Mouse (Mus musculus): ENCODE measurements at regions not wholly inside any gene's neighbourhood (a gene's known extent, or its start where the extent isn't known, plus 50 kb on each side); places are given as distances from the start of the nearest gene placed in this dataset.

DNA sequence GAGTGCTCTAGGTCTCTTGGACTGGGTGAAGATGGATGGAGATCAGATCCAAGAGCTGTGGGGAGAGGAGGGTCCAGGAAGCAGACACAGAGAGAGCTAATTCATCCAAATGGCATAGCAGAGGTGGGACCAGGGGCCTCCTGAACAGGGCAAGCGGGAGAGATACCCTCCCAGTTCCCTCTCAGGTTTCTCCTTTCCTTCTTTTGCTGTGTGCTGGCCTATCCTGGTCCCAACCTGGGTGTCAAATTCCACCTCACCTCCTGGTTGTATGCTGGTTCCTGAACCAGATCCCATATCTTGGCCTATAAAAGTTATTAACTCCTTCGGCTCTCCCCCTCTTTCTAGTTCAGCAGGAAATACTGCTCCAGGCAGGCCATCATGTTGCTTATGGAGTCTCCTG lies 214.1 kb upstream of the Gm12728 start:
- Histone ChIP-seq H3K36me3 (ENCODE audit: control insufficient read depth, insufficient read depth, low read length) (no peaks in the 10 kb centered on the region), H3K4me3 (ENCODE audit: control insufficient read depth, low read depth, low read length) (no peak overlapping the region), H3K4me1 (ENCODE audit: control insufficient read depth, insufficient read depth, low read length) (no peaks in the 10 kb centered on the region), H3K27ac (ENCODE audit: control insufficient read depth, insufficient read depth, low read depth, low read length) (no peak overlapping the region), H3K27me3 (ENCODE audit: control insufficient read depth, insufficient read depth, low read length) (no peaks in the 10 kb centered on the region)
- TF ChIP-seq POLR2A (IDR thresholded peaks at IDR 0.05; ENCODE audit: control insufficient read depth, low read depth, low read length) = no peak
- no peak for TF ChIP-seq CTCF (IDR thresholded peaks at IDR 0.05; ENCODE audit: control insufficient read depth, insufficient read depth, insufficient replicate concordance, low read depth, low read length)

DNA sequence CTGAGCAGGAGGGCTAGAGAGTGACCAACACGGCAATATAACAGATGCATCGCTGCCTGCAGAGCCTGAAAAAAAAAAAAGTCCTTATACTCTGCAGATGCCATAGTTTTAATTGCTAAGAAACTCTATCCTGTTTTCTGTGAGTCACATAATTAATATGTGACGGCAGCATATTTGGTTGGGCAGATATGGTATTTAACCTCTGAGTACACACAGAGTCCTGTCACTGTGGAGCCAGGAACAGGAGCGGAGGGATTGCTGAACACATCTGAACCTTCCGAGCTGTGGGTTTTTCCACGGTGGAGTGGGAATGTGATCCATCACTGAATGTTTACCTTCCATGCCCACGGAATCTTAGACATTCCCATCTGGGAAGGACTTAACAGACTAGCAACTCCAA lies 208.7 kb upstream of the Gm12728 start:
- TF ChIP-seq CTCF (IDR thresholded peaks at IDR 0.05; ENCODE audit: control insufficient read depth, insufficient read depth, insufficient replicate concordance, low read depth, low read length) (no peak), POLR2A (IDR thresholded peaks at IDR 0.05; ENCODE audit: control insufficient read depth, low read depth, low read length) (no peak)
- no peak overlapping the region for H3K4me3 ChIP-seq (ENCODE audit: control insufficient read depth, low read depth, low read length)
- H3K27ac ChIP-seq (ENCODE audit: control insufficient read depth, insufficient read depth, low read depth, low read length) = no peak overlapping the region
- no peaks in the 10 kb centered on the region for H3K27me3 ChIP-seq (ENCODE audit: control insufficient read depth, insufficient read depth, low read length)
- no peaks in the 10 kb centered on the region for H3K4me1 ChIP-seq (ENCODE audit: control insufficient read depth, insufficient read depth, low read length)
- H3K36me3 ChIP-seq (ENCODE audit: control insufficient read depth, insufficient read depth, low read length) = no peaks in the 10 kb centered on the region

- Histone ChIP-seq H3K4me3 (ENCODE audit: control insufficient read depth, low read depth, low read length) (no peak overlapping the region), H3K4me1 (ENCODE audit: control insufficient read depth, insufficient read depth, low read length) (no peaks in the 10 kb centered on the region), H3K27ac (ENCODE audit: control insufficient read depth, insufficient read depth, low read depth, low read length) (no peak overlapping the region), H3K27me3 (ENCODE audit: control insufficient read depth, insufficient read depth, low read length) (no peaks in the 10 kb centered on the region), H3K36me3 (ENCODE audit: control insufficient read depth, insufficient read depth, low read length) (no peaks in the 10 kb centered on the region)
- no peak for TF ChIP-seq POLR2A (IDR thresholded peaks at IDR 0.05; ENCODE audit: control insufficient read depth, low read depth, low read length)
- TF ChIP-seq CTCF (IDR thresholded peaks at IDR 0.05; ENCODE audit: control insufficient read depth, insufficient read depth, insufficient replicate concordance, low read depth, low read length) = no peak
These were observed 205.2 kb upstream of the Gm12728 start for GRCm38 (mm10) chr4:105584329-105584925.

GRCm38 (mm10) chr4:105603661-105604060 lies 186.0 kb upstream of the Gm12728 start:
- H3K36me3 ChIP-seq (ENCODE audit: control insufficient read depth, insufficient read depth, low read length) = no peaks in the 10 kb centered on the region
- no peak overlapping the region for H3K27ac ChIP-seq (ENCODE audit: control insufficient read depth, insufficient read depth, low read depth, low read length)
- H3K4me1 ChIP-seq (ENCODE audit: control insufficient read depth, insufficient read depth, low read length) = no peaks in the 10 kb centered on the region
- TF ChIP-seq POLR2A (IDR thresholded peaks at IDR 0.05; ENCODE audit: control insufficient read depth, low read depth, low read length) (no peak), CTCF (IDR thresholded peaks at IDR 0.05; ENCODE audit: control insufficient read depth, insufficient read depth, insufficient replicate concordance, low read depth, low read length) (no peak)
- no peak overlapping the region for H3K4me3 ChIP-seq (ENCODE audit: control insufficient read depth, low read depth, low read length)
- H3K27me3 ChIP-seq (ENCODE audit: control insufficient read depth, insufficient read depth, low read length) = no peaks in the 10 kb centered on the region

- TF ChIP-seq CTCF (IDR thresholded peaks at IDR 0.05; ENCODE audit: control insufficient read depth, insufficient read depth, insufficient replicate concordance, low read depth, low read length) (no peak), POLR2A (IDR thresholded peaks at IDR 0.05; ENCODE audit: control insufficient read depth, low read depth, low read length) (no peak)
These were observed 185.1 kb upstream of the Gm12728 start for GRCm38 (mm10) chr4:105604607-105605006.

GRCm38 (mm10) chr4:105606731-105607130 lies 182.9 kb upstream of the Gm12728 start:
- Histone ChIP-seq H3K27ac (ENCODE audit: control insufficient read depth, insufficient read depth, low read depth, low read length) (no peak overlapping the region), H3K4me3 (ENCODE audit: control insufficient read depth, low read depth, low read length) (no peak overlapping the region)

More at GRCm38 (mm10) chr4:105604607-105605006, 185.1 kb upstream of the Gm12728 start:
- no peaks in the 10 kb centered on the region for H3K36me3 ChIP-seq (ENCODE audit: control insufficient read depth, insufficient read depth, low read length)
- H3K4me1 ChIP-seq (ENCODE audit: control insufficient read depth, insufficient read depth, low read length) = no peaks in the 10 kb centered on the region
- no peak overlapping the region for H3K4me3 ChIP-seq (ENCODE audit: control insufficient read depth, low read depth, low read length)
- H3K27me3 ChIP-seq (ENCODE audit: control insufficient read depth, insufficient read depth, low read length) = no peaks in the 10 kb centered on the region
- H3K27ac ChIP-seq (ENCODE audit: control insufficient read depth, insufficient read depth, low read depth, low read length) = no peak overlapping the region

DNA sequence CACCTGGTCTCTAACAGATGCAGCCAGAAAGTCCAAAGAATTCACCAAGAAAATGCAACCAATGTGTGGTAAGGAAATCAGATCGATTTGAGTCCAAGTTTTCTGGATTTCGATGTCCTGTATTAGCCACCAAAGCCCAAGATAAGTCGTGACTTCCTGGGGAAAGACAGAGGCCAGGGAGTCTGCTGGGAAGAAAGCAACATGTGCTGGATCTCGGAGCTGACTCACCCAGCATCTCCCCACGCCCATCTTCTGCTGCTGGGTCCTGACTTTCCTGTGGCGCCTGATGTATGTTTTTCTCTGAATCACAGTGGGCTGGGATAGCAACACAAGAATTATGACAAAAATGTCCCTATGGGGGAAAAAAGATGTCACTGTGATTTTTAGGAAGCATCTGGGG lies 178.8 kb upstream of the Gm12728 start:
- no peak overlapping the region for H3K27ac ChIP-seq (ENCODE audit: control insufficient read depth, insufficient read depth, low read depth, low read length)
- no peak overlapping the region for H3K4me3 ChIP-seq (ENCODE audit: control insufficient read depth, low read depth, low read length)
- H3K4me1 ChIP-seq (ENCODE audit: control insufficient read depth, insufficient read depth, low read length) = no peaks in the 10 kb centered on the region
- H3K27me3 ChIP-seq (ENCODE audit: control insufficient read depth, insufficient read depth, low read length) = no peaks in the 10 kb centered on the region
- no peaks in the 10 kb centered on the region for H3K36me3 ChIP-seq (ENCODE audit: control insufficient read depth, insufficient read depth, low read length)
- TF ChIP-seq CTCF (IDR thresholded peaks at IDR 0.05; ENCODE audit: control insufficient read depth, insufficient read depth, insufficient replicate concordance, low read depth, low read length) (no peak), POLR2A (IDR thresholded peaks at IDR 0.05; ENCODE audit: control insufficient read depth, low read depth, low read length) (no peak)

More at GRCm38 (mm10) chr4:105606731-105607130, 182.9 kb upstream of the Gm12728 start:
- Histone ChIP-seq H3K4me1 (ENCODE audit: control insufficient read depth, insufficient read depth, low read length) (no peaks in the 10 kb centered on the region), H3K36me3 (ENCODE audit: control insufficient read depth, insufficient read depth, low read length) (no peaks in the 10 kb centered on the region), H3K27me3 (ENCODE audit: control insufficient read depth, insufficient read depth, low read length) (no peaks in the 10 kb centered on the region)
- no peak for TF ChIP-seq CTCF (IDR thresholded peaks at IDR 0.05; ENCODE audit: control insufficient read depth, insufficient read depth, insufficient replicate concordance, low read depth, low read length)
- TF ChIP-seq POLR2A (IDR thresholded peaks at IDR 0.05; ENCODE audit: control insufficient read depth, low read depth, low read length) = no peak

Data from testis, adult 2 months (tissue).